Mouse (Mus musculus) liver, embryonic 11.5 days (tissue): ENCODE data around the gene Vps26b. TPM values are rescaled to one million over a fixed set of nuclear protein-coding genes. Genes with fewer than 3 reads are reported as not detected.

Source experiments
- ATAC-seq: fragments of 200-750 bp; cut with Nextera tagmentation; replicated peaks from 2 replicates; pipeline ENCODE4 v1.8.0; 2017; ENCODE audit warnings: moderate number of reproducible peaks, mild to moderate bottlenecking, moderate TSS enrichment, moderate library complexity; ENCODE audit not compliant: low FRiP score
- DNase-seq: peaks from one replicate; pipeline ENCODE4 v3.0.0-alpha.2; 2017; ENCODE audit warnings: low spot score
- H3K27ac ChIP-seq: fragments of 300-500 bp; sonication (generic); 2 replicates; pipeline ENCODE4 v1.5.1; 2014; ENCODE audit warnings: mild to moderate bottlenecking, low read depth, low read length, control low read depth
- H3K27me3 ChIP-seq: fragments of 300-500 bp; sonication (generic); replicated peaks from 2 replicates; pipeline ENCODE4 v1.6.1; 2014; ENCODE audit warnings: low read length, mixed read lengths; ENCODE audit not compliant: control insufficient read depth, insufficient read depth
- H3K36me3 ChIP-seq: fragments of 300-500 bp; sonication (generic); 2 replicates; pipeline ENCODE4 v1.6.1; 2014; ENCODE audit warnings: mild to moderate bottlenecking, low read length, moderate library complexity, mixed read lengths; ENCODE audit not compliant: control insufficient read depth, insufficient read depth
- H3K4me1 ChIP-seq: fragments of 300-500 bp; sonication (generic); replicated peaks from 2 replicates; pipeline ENCODE4 v1.6.1; 2014; ENCODE audit warnings: low read length, mixed read lengths; ENCODE audit not compliant: control insufficient read depth, insufficient read depth
- H3K4me2 ChIP-seq: fragments of 300-500 bp; sonication (generic); 2 replicates; pipeline ENCODE4 v1.6.1; 2014; ENCODE audit warnings: mild to moderate bottlenecking, control low read depth, moderate library complexity
- H3K4me3 ChIP-seq: fragments of 300-500 bp; sonication (generic); 2 replicates; pipeline ENCODE4 v1.5.1; 2014; ENCODE audit warnings: low read depth, low read length, control low read depth
- H3K9ac ChIP-seq: fragments of 300-500 bp; sonication (generic); 2 replicates; pipeline ENCODE4 v1.6.1; 2014; ENCODE audit warnings: low read depth, low read length, control low read depth
- H3K9me3 ChIP-seq: fragments of 300-500 bp; sonication (generic); 2 replicates; pipeline ENCODE4 v1.6.1; 2016; ENCODE audit warnings: low read length, inconsistent platforms, mixed read lengths; ENCODE audit not compliant: control insufficient read depth
- WGBS: fragments of 180-500 bp; shearing (Covaris S2); extraction: QIAGEN DNeasy Blood & Tissue Kit; methylation state at CpG from one replicate; pipeline ENCODE4 v1.1.7; 2014; 5-methylcytosine and 5-hydroxymethylcytosine counted together
- polyA plus RNA-seq: library from polyadenylated mRNA; unstranded; fragments of >200 nt; fragmentation: Nextera tagmentation; extraction: Ambion mirVana; gene quantifications from 2 replicates; pipeline ENCODE4 v1.2.1, GENCODE M21; 2014

The Vps26b gene
- polyA plus RNA-seq, 1 experiment from 2014 or later = 29.2 TPM

DNA sequence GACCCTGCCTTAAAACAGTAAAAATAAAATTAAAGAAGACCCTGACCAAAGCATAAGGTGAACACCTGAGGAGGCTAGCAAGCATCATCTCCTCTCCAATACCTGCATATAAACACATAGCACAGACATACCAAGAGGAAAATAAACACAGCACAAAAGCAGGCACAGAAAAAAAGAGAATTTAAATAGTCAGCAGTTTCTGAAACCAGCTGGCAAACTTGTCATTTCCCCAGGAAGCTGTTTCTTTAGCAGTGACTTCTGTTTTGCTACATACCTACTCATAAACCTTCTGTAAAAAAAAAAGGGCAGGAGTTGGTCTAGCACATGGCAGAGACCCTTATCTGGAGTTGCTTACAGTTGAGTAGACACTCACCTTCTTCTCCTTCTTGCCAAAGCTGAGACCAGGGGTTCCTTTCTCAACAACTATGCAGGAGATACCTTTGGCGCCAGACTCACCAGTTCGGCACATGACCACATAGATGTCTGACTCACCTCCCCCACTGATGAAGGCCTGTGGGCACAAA lies 44.7 kb downstream of the Vps26b start:
- no peak overlapping the region for H3K27ac ChIP-seq
- H3K4me1 ChIP-seq = no peaks in the 10 kb centered on the region
- no peak overlapping the region for H3K4me3 ChIP-seq
- 89% methylated on average over 2 of the region's 2 CpGs for WGBS
- no peaks in the 10 kb centered on the region for H3K27me3 ChIP-seq
- ATAC-seq (no peak), DNase-seq (no peak)
- H3K9me3 ChIP-seq = no peaks in the 10 kb centered on the region
- peaks cover 9% of the 10 kb centered on the region for H3K36me3 ChIP-seq
- H3K9ac ChIP-seq = no peak overlapping the region
- no peak overlapping the region for H3K4me2 ChIP-seq

DNA sequence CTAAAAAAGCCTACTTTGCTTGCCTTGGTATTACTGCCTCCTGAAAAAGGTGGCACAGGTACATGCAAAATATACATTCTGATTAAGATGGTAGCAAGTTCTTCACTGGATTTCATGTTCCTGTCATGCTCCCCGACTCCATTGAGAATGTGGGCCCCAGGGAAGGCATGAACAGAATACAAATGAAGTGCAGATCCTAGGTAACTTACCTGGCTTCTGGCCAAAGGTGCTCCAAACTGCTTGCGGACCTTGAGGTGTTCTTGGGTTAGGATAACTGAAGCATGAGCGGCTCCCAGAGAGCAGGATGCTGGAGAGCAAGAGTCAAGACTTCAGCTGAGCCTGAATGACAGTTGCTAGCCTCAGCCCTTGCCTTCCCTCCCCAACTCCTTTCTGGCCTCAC lies 51.1 kb downstream of the Vps26b start:
- no peak overlapping the region for H3K4me2 ChIP-seq
- 86% methylated on average over 3 of the region's 3 CpGs for WGBS
- peaks cover 9% of the 10 kb centered on the region for H3K36me3 ChIP-seq
- H3K9ac ChIP-seq = no peak overlapping the region
- no peaks in the 10 kb centered on the region for H3K27me3 ChIP-seq
- no peak overlapping the region for H3K4me3 ChIP-seq
- ATAC-seq (no peak), DNase-seq (no peak)
- H3K9me3 ChIP-seq = no peaks in the 10 kb centered on the region
- no peak overlapping the region for H3K27ac ChIP-seq
- H3K4me1 ChIP-seq = no peaks in the 10 kb centered on the region

DNA sequence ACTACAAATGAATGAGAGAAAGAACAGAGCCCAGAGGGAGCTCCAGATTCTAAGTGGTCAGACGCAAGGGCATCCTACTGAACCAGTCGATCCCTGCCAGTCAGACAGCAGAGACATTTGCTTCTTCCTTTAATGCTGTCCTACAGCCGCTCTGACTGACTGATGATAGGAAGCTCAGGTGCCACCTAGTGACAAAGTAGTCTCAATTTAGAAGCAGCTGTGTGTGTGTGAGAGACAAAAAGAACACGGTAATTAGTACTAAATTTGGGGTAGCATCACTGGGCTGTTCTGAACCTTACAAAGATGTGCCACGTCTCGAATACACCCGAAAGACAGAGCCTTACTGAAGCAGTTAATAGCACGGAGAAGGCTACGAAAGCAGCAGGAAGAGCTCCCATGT lies 52.1 kb downstream of the Vps26b start:
- DNase-seq (no peak), ATAC-seq (no peak)
- H3K4me1 ChIP-seq = no peaks in the 10 kb centered on the region
- H3K9ac ChIP-seq = no peak overlapping the region
- peaks cover 9% of the 10 kb centered on the region for H3K36me3 ChIP-seq
- no peak overlapping the region for H3K4me3 ChIP-seq
- no peaks in the 10 kb centered on the region for H3K9me3 ChIP-seq
- H3K27ac ChIP-seq = no peak overlapping the region
- H3K27me3 ChIP-seq = no peaks in the 10 kb centered on the region
- no peak overlapping the region for H3K4me2 ChIP-seq
- WGBS = 88% methylated on average over 9 of the region's 9 CpGs

Other genes starting within 250 kb of the Vps26b start
- 0.88 and 1.6 TPM in 2 replicates for gene Glb1l2, start 223.6 kb downstream of the Vps26b start, polyA plus RNA-seq
- gene Glb1l3, start 169.2 kb downstream of the Vps26b start, polyA plus RNA-seq = not detected in 2 replicates
- not detected in 2 replicates for gene Gm1110, start 107.0 kb downstream of the Vps26b start, polyA plus RNA-seq
- gene Acad8, start 30.5 kb downstream of the Vps26b start, polyA plus RNA-seq = 23.7 and 23.9 TPM in 2 replicates
- gene Thyn1, start 30.4 kb downstream of the Vps26b start, polyA plus RNA-seq = 130 and 143 TPM in 2 replicates
- gene Ncapd3, start 110 bp upstream of the Vps26b start, polyA plus RNA-seq = 45.0 and 50.8 TPM in 2 replicates
- 26.3 and 31.6 TPM in 2 replicates for gene Jam3, start 125.4 kb upstream of the Vps26b start, polyA plus RNA-seq